Mouse (Mus musculus): ENCODE data around the gene Fthl17c. TPM values are rescaled to one million over a fixed set of nuclear protein-coding genes. Genes with fewer than 3 reads are reported as not detected.
"Not testable (repeated sequence)": the region's sequence is repeated elsewhere in the genome, so short reads cannot be mapped to it uniquely, and the experiment has no call there.

Fthl17c gene
- polyA plus RNA-seq (2015; fragmentation: Nextera tagmentation; extraction: Ambion mirVana) = not detected in 2 replicates

GRCm38 (mm10) chrX:8976459-8976858, at the start of gene Fthl17c:
Gene Fthl17c (minus strand): TSS chrX:8976559.
- WGBS = no CpG with 5 or more reads among the region's 11 CpGs
- not testable (repeated sequence) for H3K4me2 ChIP-seq; H3K4me3 ChIP-seq; H3K4me1 ChIP-seq; H3K9me3 ChIP-seq; ATAC-seq (ENCODE audit: extremely low read depth, insufficient number of reproducible peaks, low FRiP score, low TSS enrichment); H3K36me3 ChIP-seq; H3K9ac ChIP-seq; H3K27ac ChIP-seq (replicated peaks); H3K27me3 ChIP-seq (replicated peaks)

- Histone ChIP-seq H3K27me3 (replicated peaks) (no peaks in the 10 kb centered on the region), H3K9me3 (no peaks in the 10 kb centered on the region), H3K36me3 (no peaks in the 10 kb centered on the region), H3K4me3 (no peak overlapping the region), H3K27ac (replicated peaks) (no peak overlapping the region), H3K9ac (no peak overlapping the region), H3K4me2 (no peak overlapping the region), H3K4me1 (no peaks in the 10 kb centered on the region)
- WGBS = 50% methylated on average over 10 of the region's 10 CpGs
- ATAC-seq (ENCODE audit: extremely low read depth, insufficient number of reproducible peaks, low FRiP score, low TSS enrichment) = no peak
Observed at GRCm38 (mm10) chrX:9019481-9019880, 43.1 kb upstream of the Fthl17c start.

GRCm38 (mm10) chrX:9016079-9016478, 39.7 kb upstream of the Fthl17c start:
- Histone ChIP-seq H3K9me3 (no peaks in the 10 kb centered on the region), H3K27ac (replicated peaks) (no peak overlapping the region), H3K9ac (no peak overlapping the region), H3K4me1 (no peaks in the 10 kb centered on the region), H3K4me3 (no peak overlapping the region), H3K27me3 (replicated peaks) (no peaks in the 10 kb centered on the region), H3K36me3 (no peaks in the 10 kb centered on the region), H3K4me2 (no peak overlapping the region)
- WGBS = 77% methylated on average over 1 of the region's 1 CpGs
- ATAC-seq (ENCODE audit: extremely low read depth, insufficient number of reproducible peaks, low FRiP score, low TSS enrichment) = no peak

GRCm38 (mm10) chrX:8986655-8987054, 10.3 kb upstream of the Fthl17c start, which contains the start of gene Fthl17d:
Gene Fthl17d (minus strand): TSS chrX:8986755.
- not testable (repeated sequence) for H3K36me3 ChIP-seq; H3K9ac ChIP-seq; H3K4me3 ChIP-seq; H3K4me2 ChIP-seq; ATAC-seq (ENCODE audit: extremely low read depth, insufficient number of reproducible peaks, low FRiP score, low TSS enrichment); H3K4me1 ChIP-seq; H3K27me3 ChIP-seq (replicated peaks); H3K27ac ChIP-seq (replicated peaks); H3K9me3 ChIP-seq
- WGBS = no CpG with 5 or more reads among the region's 9 CpGs

GRCm38 (mm10) chrX:8964618-8965017, 11.7 kb downstream of the Fthl17c start:
- not testable (repeated sequence) for H3K4me3 ChIP-seq; H3K36me3 ChIP-seq; H3K4me1 ChIP-seq; ATAC-seq (ENCODE audit: extremely low read depth, insufficient number of reproducible peaks, low FRiP score, low TSS enrichment); H3K27ac ChIP-seq (replicated peaks); H3K4me2 ChIP-seq; H3K9me3 ChIP-seq; H3K27me3 ChIP-seq (replicated peaks); H3K9ac ChIP-seq
- 42% methylated on average over 4 of the region's 4 CpGs for WGBS

- not testable (repeated sequence) for H3K27me3 ChIP-seq (replicated peaks); H3K4me1 ChIP-seq; H3K36me3 ChIP-seq; ATAC-seq (ENCODE audit: extremely low read depth, insufficient number of reproducible peaks, low FRiP score, low TSS enrichment); H3K4me2 ChIP-seq; H3K4me3 ChIP-seq; H3K9me3 ChIP-seq; H3K9ac ChIP-seq; H3K27ac ChIP-seq (replicated peaks)
- WGBS = 87% methylated on average over 4 of the region's 11 CpGs
Observed at GRCm38 (mm10) chrX:8962875-8963274, 13.5 kb downstream of the Fthl17c start, which contains the start of gene Fthl17b. Gene Fthl17b (minus strand): TSS chrX:8962975.

- H3K4me1 ChIP-seq; H3K36me3 ChIP-seq; H3K27ac ChIP-seq (replicated peaks); H3K4me2 ChIP-seq; H3K9me3 ChIP-seq; ATAC-seq (ENCODE audit: extremely low read depth, insufficient number of reproducible peaks, low FRiP score, low TSS enrichment); H3K9ac ChIP-seq; H3K4me3 ChIP-seq; H3K27me3 ChIP-seq (replicated peaks): not testable (repeated sequence)
- 17% methylated on average over 7 of the region's 7 CpGs for WGBS
Observed at GRCm38 (mm10) chrX:8948130-8948805, 28.1 kb downstream of the Fthl17c start.

GRCm38 (mm10) chrX:8944041-8944440, 32.3 kb downstream of the Fthl17c start:
- Histone ChIP-seq H3K27ac (replicated peaks) (no peak overlapping the region), H3K4me3 (no peak overlapping the region), H3K36me3 (no peaks in the 10 kb centered on the region), H3K27me3 (replicated peaks) (no peaks in the 10 kb centered on the region), H3K9me3 (no peaks in the 10 kb centered on the region), H3K4me2 (no peak overlapping the region), H3K9ac (no peak overlapping the region), H3K4me1 (no peaks in the 10 kb centered on the region)
- WGBS = 79% methylated on average over 8 of the region's 8 CpGs
- no peak for ATAC-seq (ENCODE audit: extremely low read depth, insufficient number of reproducible peaks, low FRiP score, low TSS enrichment)

- H3K27me3 ChIP-seq (replicated peaks) = no peaks in the 10 kb centered on the region
- 49% methylated on average over 4 of the region's 4 CpGs for WGBS
- H3K4me2 ChIP-seq = no peak overlapping the region
- no peak overlapping the region for H3K4me3 ChIP-seq
- no peaks in the 10 kb centered on the region for H3K4me1 ChIP-seq
- no peak overlapping the region for H3K27ac ChIP-seq (replicated peaks)
- H3K9me3 ChIP-seq = no peaks in the 10 kb centered on the region
- no peaks in the 10 kb centered on the region for H3K36me3 ChIP-seq
- H3K9ac ChIP-seq = no peak overlapping the region
- ATAC-seq (ENCODE audit: extremely low read depth, insufficient number of reproducible peaks, low FRiP score, low TSS enrichment) = no peak
Observed at GRCm38 (mm10) chrX:8927308-8927707, 49.1 kb downstream of the Fthl17c start.

Other genes with a start within 250 kb of the Fthl17c start
- gene Ssx9, start 228.1 kb downstream of the Fthl17c start, polyA plus RNA-seq (2015; fragmentation: Nextera tagmentation; extraction: Ambion mirVana) = not detected in 2 replicates
- gene Ssxb5, start 172.9 kb downstream of the Fthl17c start, polyA plus RNA-seq (2015; fragmentation: Nextera tagmentation; extraction: Ambion mirVana) = not detected in 2 replicates
- gene Gm6592, start 132.6 kb downstream of the Fthl17c start, polyA plus RNA-seq (2015; fragmentation: Nextera tagmentation; extraction: Ambion mirVana) = not detected in 2 replicates
- not detected in 2 replicates for gene Gm5751, start 102.3 kb downstream of the Fthl17c start, polyA plus RNA-seq (2015; fragmentation: Nextera tagmentation; extraction: Ambion mirVana)
- 1.5 and 2.0 TPM in 2 replicates for gene B630019K06Rik, start 84.2 kb downstream of the Fthl17c start, polyA plus RNA-seq (2015; fragmentation: Nextera tagmentation; extraction: Ambion mirVana)
- gene Fthl17b, start 13.6 kb downstream of the Fthl17c start, polyA plus RNA-seq (2015; fragmentation: Nextera tagmentation; extraction: Ambion mirVana) = not detected in 2 replicates
- gene Fthl17d, start 10.2 kb upstream of the Fthl17c start, polyA plus RNA-seq (2015; fragmentation: Nextera tagmentation; extraction: Ambion mirVana) = not detected in 2 replicates
- not detected in 2 replicates for gene Fthl17e, start 56.9 kb upstream of the Fthl17c start, polyA plus RNA-seq (2015; fragmentation: Nextera tagmentation; extraction: Ambion mirVana)
- not detected in 2 replicates for gene Fthl17f, start 86.5 kb upstream of the Fthl17c start, polyA plus RNA-seq (2015; fragmentation: Nextera tagmentation; extraction: Ambion mirVana)
- not detected in 2 replicates for gene 4930402K13Rik, start 128.0 kb upstream of the Fthl17c start, polyA plus RNA-seq (2015; fragmentation: Nextera tagmentation; extraction: Ambion mirVana)
- gene Lancl3, start 223.3 kb upstream of the Fthl17c start, polyA plus RNA-seq (2015; fragmentation: Nextera tagmentation; extraction: Ambion mirVana) = 0.95 and 1.2 TPM in 2 replicates